Mouse (Mus musculus): ENCODE data around the gene Slc35g3.

DNA sequence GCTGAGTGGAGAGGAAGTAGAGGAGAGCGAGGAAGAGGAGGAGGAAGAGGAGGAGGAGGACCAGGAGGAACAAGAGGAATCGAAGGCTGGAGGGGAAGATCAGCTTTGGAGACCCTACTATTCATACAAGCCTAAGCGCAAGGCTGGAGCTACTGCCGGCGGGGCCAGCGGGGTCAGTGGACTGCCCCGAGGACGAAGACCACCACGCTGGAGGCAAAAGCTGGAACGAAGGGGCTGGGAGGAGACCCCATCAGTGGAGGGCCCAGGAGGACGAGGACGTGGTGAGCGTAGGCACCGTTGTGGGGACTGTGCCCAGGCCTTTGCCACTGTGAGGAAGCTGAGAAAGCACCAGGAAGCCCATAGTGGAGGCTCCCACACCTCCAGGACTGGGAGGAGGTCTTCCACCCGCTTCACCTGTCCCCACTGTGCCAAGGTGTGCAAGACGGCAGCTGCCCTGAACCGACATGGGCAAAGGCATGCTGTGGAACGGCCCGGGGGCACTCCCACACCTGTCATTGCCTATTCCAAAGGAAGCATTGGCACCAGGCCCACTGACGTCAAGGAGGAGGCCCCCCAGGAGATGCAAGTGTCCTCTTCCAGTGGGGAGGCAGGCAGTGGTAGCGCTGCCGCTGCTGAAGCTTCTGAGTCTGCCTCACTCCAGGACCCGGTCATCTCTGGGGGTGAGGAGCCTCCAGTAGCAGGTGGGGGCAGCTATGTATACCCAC is 16.7 kb upstream of the Slc35g3 start:
- TF ChIP-seq CTCF (IDR thresholded peaks at IDR 0.05; ENCODE audit: low read depth) (no peak), EP300 (IDR thresholded peaks at IDR 0.05; ENCODE audit: low read depth) (no peak)
